11 mouse cellular contexts compared by ENCODE assay signal in the genomic region with DNA sequence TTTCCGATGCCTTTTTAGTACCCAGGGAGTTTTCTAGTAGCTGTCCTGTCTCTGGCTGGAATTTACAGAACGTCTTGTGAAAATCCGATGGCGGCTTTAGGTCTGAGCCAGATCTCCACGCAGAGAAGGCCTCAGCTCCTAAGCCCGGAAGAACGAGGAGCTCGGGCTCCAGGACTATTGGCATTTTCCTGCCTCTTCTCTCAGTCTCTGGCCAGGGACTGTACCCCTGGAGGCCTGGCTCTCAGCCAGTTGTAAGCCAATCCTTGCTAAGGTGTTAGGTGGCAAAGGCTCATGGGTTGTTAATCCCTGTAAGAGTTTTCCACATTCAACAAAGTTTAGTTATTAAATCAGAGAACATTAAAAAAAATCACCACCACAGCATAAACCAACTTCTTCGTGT.
DNase-seq lines count a peak whose midpoint lies in the region; ATAC-seq lines count a peak whose summit lies in the region.
"Had no signal": no experiment of that assay in that cellular context is flagged by ENCODE, and none has a peak within 500 bp of the region (broad histone marks: within the 10 kb centered on the region; RNA-seq: fewer than 3 reads in every experiment).

No protein-coding gene starts in this region.

- no peaks in the 10 kb centered on the region for H3K9me3 ChIP-seq in midbrain, embryonic 11.5 days (ENCODE audit: control insufficient read depth, low read length)
- H3K9me3 ChIP-seq in midbrain, embryonic 16.5 days (replicated peaks; ENCODE audit: control insufficient read depth, low read length, poor library complexity, severe bottlenecking), result no peaks in the 10 kb centered on the region; the same call in 1 of the 2 replicates

- H3K27ac ChIP-seq in midbrain, embryonic 11.5 days (ENCODE audit: low read depth, low read length), result no peak overlapping the region
- H3K27ac ChIP-seq in midbrain, embryonic 16.5 days (ENCODE audit: low read length), result no peak overlapping the region
- H3K27ac ChIP-seq: layer of hippocampus, adult 2 months had no signal

- intact Hi-C loops in heart, postnatal 25 days (cut with DNase I), result loop anchor here (5.0 kb wide), 1 partner anchor 33 kb away; no protein-coding TSS in a partner anchor

- no peak overlapping the region for H3K4me3 ChIP-seq in midbrain, embryonic 11.5 days (ENCODE audit: low read depth, low read length)
- no peak overlapping the region for H3K4me3 ChIP-seq in midbrain, embryonic 16.5 days (ENCODE audit: low read depth, low read length)
- H3K4me3 ChIP-seq: layer of hippocampus, adult 2 months; myocyte had no signal

- no peak overlapping the region for H3K9ac ChIP-seq in midbrain, embryonic 11.5 days (ENCODE audit: low read length)
- no peak overlapping the region for H3K9ac ChIP-seq in midbrain, embryonic 16.5 days (ENCODE audit: low read depth, low read length)

- 86% methylated on average over 9 of the region's 9 CpGs for WGBS in midbrain, embryonic 11.5 days
- WGBS in midbrain, embryonic 16.5 days, result 72% methylated on average over 9 of the region's 9 CpGs

- no peak overlapping the region for H3K4me2 ChIP-seq in midbrain, embryonic 11.5 days
- no peak overlapping the region for H3K4me2 ChIP-seq in midbrain, embryonic 16.5 days (ENCODE audit: low read length)

- H3K27me3 ChIP-seq in midbrain, embryonic 11.5 days (ENCODE audit: control insufficient read depth, insufficient read depth, low read length), result no peaks in the 10 kb centered on the region
- H3K27me3 ChIP-seq in midbrain, embryonic 16.5 days (ENCODE audit: control insufficient read depth, insufficient read depth, low read depth, low read length), result no peaks in the 10 kb centered on the region

- DNase-seq in heart, postnatal 25 days (ENCODE audit: low spot score), result peak; percentile 17
- DNase-seq in heart, adult 11 months, result no peak
- peak; percentile 68 for DNase-seq in midbrain, embryonic 11.5 days (ENCODE audit: low spot score, missing footprints)
- peak; percentile 45 for DNase-seq in kidney, postnatal 14 days
- no peak for DNase-seq in B cell, adult 2 months
- DNase-seq in thymus, postnatal 4 days, result no peak
- DNase-seq: embryo, embryonic 11 days had no signal

- no peaks in the 10 kb centered on the region for H3K36me3 ChIP-seq in midbrain, embryonic 11.5 days (ENCODE audit: control insufficient read depth, insufficient read depth, low read length)
- no peaks in the 10 kb centered on the region for H3K36me3 ChIP-seq in midbrain, embryonic 16.5 days (ENCODE audit: control insufficient read depth, insufficient read depth, low read length)

- no peaks in the 10 kb centered on the region for H3K4me1 ChIP-seq in midbrain, embryonic 11.5 days (ENCODE audit: control insufficient read depth, insufficient read depth, low read length)
- H3K4me1 ChIP-seq in midbrain, embryonic 16.5 days (ENCODE audit: control insufficient read depth, insufficient read depth, low read length), result no peaks in the 10 kb centered on the region; the same call in 1 of the 2 replicates

- ATAC-seq in midbrain, embryonic 11.5 days (ENCODE audit: low FRiP score), result no peak
- no peak for ATAC-seq in midbrain, embryonic 16.5 days
- ATAC-seq: forebrain, embryonic 16.5 days had no signal

Comparison
In these comparisons a context has a peak if more than half of its experiments do, and no peak if none do; other contexts are left out.
1. DNase-seq: peak in heart, postnatal 25 days (single experiment), midbrain, embryonic 11.5 days (single experiment) and kidney, postnatal 14 days (single experiment); none in heart, adult 11 months (single experiment), B cell, adult 2 months (0 of 2) and thymus, postnatal 4 days (single experiment).